Mouse (Mus musculus) liver, adult 2 months (tissue): ENCODE measurements around the gene Tet3. TPM values are rescaled to one million over a fixed set of nuclear protein-coding genes. Genes with fewer than 3 reads are reported as not detected.

ENCODE experiments used
- DNase-seq: peaks from one replicate; pipeline ENCODE4 v3.0.0-alpha.2; 2011; ENCODE audit warnings: low read depth, low spot score; ENCODE audit errors: extremely low read depth
- H3K27ac ChIP-seq: fragments of 200-500 bp; replicated peaks from 2 replicates; pipeline ENCODE4 v1.5.1; 2012; ENCODE audit warnings: low read depth, mild to moderate bottlenecking, control low read depth, inconsistent platforms, low read length; ENCODE audit not compliant: insufficient read depth
- H3K27me3 ChIP-seq: fragments of 200-500 bp; 2 replicates; pipeline ENCODE4 v1.6.1; 2012; ENCODE audit warnings: mild to moderate bottlenecking, moderate library complexity, low read length, inconsistent platforms; ENCODE audit not compliant: control insufficient read depth, insufficient read depth
- H3K36me3 ChIP-seq: fragments of 200-500 bp; 2 replicates; pipeline ENCODE4 v1.6.1; 2012; ENCODE audit warnings: low read length, inconsistent platforms; ENCODE audit not compliant: control insufficient read depth, insufficient read depth
- H3K4me1 ChIP-seq: fragments of 200-500 bp; 2 replicates; pipeline ENCODE4 v1.6.1; 2011; ENCODE audit warnings: low read length; ENCODE audit not compliant: control insufficient read depth, insufficient read depth
- H3K4me3 ChIP-seq: fragments of 200-500 bp; 2 replicates; pipeline ENCODE4 v1.5.1; 2011; ENCODE audit warnings: low read depth, mild to moderate bottlenecking, control low read depth, low read length, moderate library complexity; ENCODE audit not compliant: insufficient read depth
- H3K79me2 ChIP-seq: fragments of 200-500 bp; 2 replicates; pipeline ENCODE4 v1.6.1; 2012; ENCODE audit warnings: inconsistent platforms, mild to moderate bottlenecking, low read length, moderate library complexity; ENCODE audit not compliant: control insufficient read depth, insufficient read depth
- H3K9ac ChIP-seq: fragments of 200-500 bp; 2 replicates; pipeline ENCODE4 v1.6.1; 2012; ENCODE audit warnings: low read depth, mild to moderate bottlenecking, control low read depth, inconsistent platforms, low read length
- CTCF ChIP-seq: fragments of 200-500 bp; IDR thresholded peaks from 2 replicates; pipeline ENCODE4 v1.5.1; 2011; ENCODE audit warnings: low read depth, low read length, control low read depth
- POLR2A ChIP-seq: fragments of 200-500 bp; IDR thresholded peaks from 2 replicates; pipeline ENCODE4 v1.6.1; 2011; ENCODE audit warnings: low read length, control low read depth; ENCODE audit not compliant: insufficient read depth; ENCODE audit errors: extremely low read depth
- WGBS: fragments of 180-500 bp; shearing (Covaris S2); methylation state at CpG from one replicate; pipeline ENCODE4 v1.1.7; 2018; 5-methylcytosine and 5-hydroxymethylcytosine counted together
- polyA plus RNA-seq: library from polyadenylated mRNA; depleted of rRNA; stranded (reverse); fragments of >200 nt; gene quantifications from 2 replicates; pipeline ENCODE4 v1.2.3, GENCODE M21; 2012
- total RNA-seq: library from RNA; depleted of rRNA; stranded (reverse); fragments of >200 nt; gene quantifications from 2 replicates; pipeline ENCODE4 v1.2.3, GENCODE M21; 2014

Gene Tet3
- total and polyA plus RNA-seq, 2 experiments = 4.5 to 4.6 TPM

DNA sequence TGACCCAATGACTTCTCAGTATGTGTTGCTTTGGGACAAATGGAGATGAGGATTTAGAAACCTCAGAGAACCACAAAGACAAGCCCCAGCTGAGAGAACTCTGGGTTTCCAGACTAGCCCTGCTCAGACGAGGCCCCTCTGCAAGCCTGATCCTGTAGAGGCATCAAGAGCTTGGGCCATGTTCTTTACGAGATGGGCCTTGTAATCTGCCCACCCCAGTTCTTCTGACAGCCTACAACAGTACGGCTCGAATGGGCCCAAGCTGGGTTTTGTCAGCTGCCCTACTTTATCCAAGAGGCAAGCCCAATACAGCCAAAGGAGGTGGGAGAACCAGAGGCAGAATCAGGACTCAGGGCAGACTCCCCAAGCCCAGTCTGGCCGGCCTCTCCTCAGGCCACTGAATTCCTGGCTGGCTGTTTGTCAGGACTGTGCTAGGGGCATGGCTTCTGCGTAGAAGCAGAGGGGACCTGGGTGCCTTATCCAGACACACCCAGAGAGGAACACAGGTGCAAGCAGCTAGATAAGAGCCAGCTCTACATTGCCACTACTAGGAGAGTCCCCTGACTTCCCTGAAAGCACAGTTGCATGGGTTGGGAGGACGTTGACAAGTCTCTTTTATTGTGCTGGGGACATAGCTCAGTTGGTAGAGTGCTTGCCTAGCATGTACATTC lies 107.3 kb downstream of the Tet3 start:
- Histone ChIP-seq H3K4me3 (no peak overlapping the region), H3K9ac (no peak overlapping the region), H3K27ac (no peak overlapping the region)

DNA sequence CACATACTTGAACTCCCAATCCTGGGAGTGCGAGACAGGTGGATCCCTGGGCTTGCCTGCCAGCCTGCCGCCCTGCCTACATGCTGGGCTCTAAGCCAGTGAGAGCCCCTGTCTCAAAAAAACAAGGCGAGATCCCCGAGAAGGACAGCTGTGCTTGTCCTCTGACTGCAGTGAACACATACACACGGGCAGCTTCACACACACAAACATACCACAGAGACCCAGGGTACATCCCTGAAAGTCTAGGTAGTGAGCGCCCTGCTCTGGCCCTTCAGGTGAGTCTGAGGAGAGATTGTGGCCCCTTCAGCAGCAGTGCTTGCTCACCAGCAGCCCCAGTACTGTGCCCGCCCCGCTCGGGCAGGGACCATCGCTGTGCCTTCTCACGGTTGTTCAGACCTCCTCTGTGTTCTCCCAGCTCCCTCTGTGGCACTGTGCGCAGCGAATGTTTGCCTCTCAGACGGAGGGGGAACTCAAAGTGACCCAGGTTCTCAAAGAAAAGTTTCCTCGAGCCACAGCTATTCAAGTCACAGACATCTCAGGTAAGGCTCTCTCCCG lies 108.0 kb downstream of the Tet3 start:
- no peaks in the 10 kb centered on the region for H3K36me3 ChIP-seq
- TF ChIP-seq POLR2A = no peak
- TF ChIP-seq CTCF = no peak
- DNase-seq = no peak
- 93% methylated on average over 16 of the region's 16 CpGs for WGBS
- H3K9ac ChIP-seq = 0 out of 2 replicates have a peak overlapping the region, but pooled peaks have one; percentile 18
- H3K27me3 ChIP-seq = no peaks in the 10 kb centered on the region
- no peak overlapping the region for H3K4me3 ChIP-seq
- peaks cover 20% of the 10 kb centered on the region for H3K4me1 ChIP-seq
- H3K27ac ChIP-seq = no peak overlapping the region
- peaks cover 15% of the 10 kb centered on the region for H3K79me2 ChIP-seq

More for the DNA sequence above, 107.3 kb downstream of the Tet3 start:
- Histone ChIP-seq H3K79me2 (peaks cover 15% of the 10 kb centered on the region), H3K4me1 (peaks cover 20% of the 10 kb centered on the region), H3K36me3 (no peaks in the 10 kb centered on the region), H3K27me3 (no peaks in the 10 kb centered on the region)
- DNase-seq = no peak
- 89% methylated on average over 7 of the region's 7 CpGs for WGBS
- TF ChIP-seq CTCF (no peak), POLR2A (no peak)

DNA sequence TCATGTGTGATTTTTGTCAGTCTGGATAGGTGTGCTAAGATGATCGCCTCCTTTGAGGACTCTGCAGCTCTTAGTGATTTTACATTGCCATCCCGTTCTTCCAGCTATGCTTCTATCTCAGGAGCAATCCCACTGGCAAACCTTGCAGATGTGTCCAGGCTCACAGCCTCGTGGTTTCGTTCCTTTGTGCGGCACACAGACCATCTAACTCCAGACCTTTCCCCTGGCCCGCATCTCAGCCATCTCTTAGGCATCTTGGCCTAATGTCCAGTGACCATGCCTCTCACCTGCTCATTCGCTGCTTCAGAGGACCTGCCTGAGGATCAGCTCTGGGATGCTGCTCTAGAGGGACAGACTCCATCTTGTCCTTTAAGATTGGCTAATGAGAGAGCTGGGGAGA lies 108.7 kb downstream of the Tet3 start:
- Histone ChIP-seq H3K36me3 (no peaks in the 10 kb centered on the region), H3K79me2 (peaks cover 15% of the 10 kb centered on the region), H3K4me3 (peak overlapping the region; percentile 90; the same call in 1 of the 2 replicates), H3K27ac (no peak overlapping the region), H3K27me3 (no peaks in the 10 kb centered on the region), H3K9ac (peak overlapping the region; percentile 95), H3K4me1 (peaks cover 17% of the 10 kb centered on the region)
- no peak for TF ChIP-seq POLR2A
- DNase-seq = no peak
- WGBS = 82% methylated on average over 7 of the region's 7 CpGs

- peak; percentile 44 for DNase-seq
- peak overlapping the region; percentile 90 for H3K4me3 ChIP-seq
- H3K27me3 ChIP-seq = no peaks in the 10 kb centered on the region
- H3K9ac ChIP-seq = peak overlapping the region; percentile 95
- H3K36me3 ChIP-seq = no peaks in the 10 kb centered on the region
- H3K27ac ChIP-seq = peak overlapping the region; percentile 53
- peaks cover 10% of the 10 kb centered on the region for H3K4me1 ChIP-seq
- H3K79me2 ChIP-seq = peaks cover 15% of the 10 kb centered on the region
- WGBS = under 1% methylated on average over 48 of the region's 53 CpGs
- TF ChIP-seq CTCF (peak; percentile 87), POLR2A (peak; percentile 71)
Observed at GRCm38 (mm10) chr6:83349274-83349958, 109.5 kb downstream of the Tet3 start.

GRCm38 (mm10) chr6:83348873-83349272 lies 110.0 kb downstream of the Tet3 start, which contains the start of gene Bola3:
Gene Bola3 (plus strand): TSS chr6:83349147.
- 35% methylated on average over 6 of the region's 6 CpGs for WGBS
- Histone ChIP-seq H3K4me1 (peaks cover 8% of the 10 kb centered on the region), H3K27ac (peak within 1 kb of the TSS; percentile 53)

More at GRCm38 (mm10) chr6:83348873-83349272, 110.0 kb downstream of the Tet3 start, which contains the start of gene Bola3:
- Histone ChIP-seq H3K9ac (peak within 1 kb of the TSS; percentile 95), H3K4me3 (peak within 1 kb of the TSS; percentile 90), H3K79me2 (peaks cover 15% of the 10 kb centered on the region), H3K36me3 (no peaks in the 10 kb centered on the region), H3K27me3 (no peaks in the 10 kb centered on the region)
- DNase-seq = peak; percentile 7
- TF ChIP-seq CTCF (no peak), POLR2A (no peak)
